Mouse (Mus musculus) liver, embryonic 13.5 days (tissue): Measurements from ENCODE around the gene Gbgt1. TPM values are rescaled to one million over a fixed set of nuclear protein-coding genes. Genes with fewer than 3 reads are reported as not detected.
A peak's percentile ranks its signal among the peaks of the same experiment; 100 is the strongest.

Source experiments
- ATAC-seq: fragments of 200-750 bp; cut with Nextera tagmentation; 2 replicates; pipeline ENCODE4 v1.8.0; 2017; ENCODE audit warnings: low read depth, mild to moderate bottlenecking, moderate number of reproducible peaks, moderate library complexity
- DNase-seq: peaks from one replicate; pipeline ENCODE4 v3.0.0; 2022
- H3K27ac ChIP-seq: fragments of 300-500 bp; sonication (generic); 2 replicates; pipeline ENCODE4 v1.5.1; 2015; ENCODE audit warnings: moderate library complexity, mild to moderate bottlenecking, inconsistent platforms
- H3K27me3 ChIP-seq: fragments of 300-500 bp; sonication (generic); 2 replicates; pipeline ENCODE4 v1.6.1; 2015; ENCODE audit warnings: mild to moderate bottlenecking, inconsistent platforms
- H3K36me3 ChIP-seq: fragments of 300-500 bp; sonication (generic); 2 replicates; pipeline ENCODE4 v1.6.1; 2015; ENCODE audit warnings: mild to moderate bottlenecking, inconsistent platforms
- H3K4me1 ChIP-seq: fragments of 300-500 bp; sonication (generic); replicated peaks from 2 replicates; pipeline ENCODE4 v1.6.1; 2015; ENCODE audit warnings: inconsistent platforms
- H3K4me2 ChIP-seq: fragments of 300-500 bp; sonication (generic); 2 replicates; pipeline ENCODE4 v1.6.1; 2015; ENCODE audit warnings: inconsistent platforms, mild to moderate bottlenecking, moderate library complexity
- H3K4me3 ChIP-seq: fragments of 300-500 bp; sonication (generic); replicated peaks from 2 replicates; pipeline ENCODE4 v1.5.1; 2015; ENCODE audit warnings: mild to moderate bottlenecking, inconsistent platforms
- H3K9ac ChIP-seq: fragments of 300-500 bp; sonication (generic); 2 replicates; pipeline ENCODE4 v1.6.1; 2015; ENCODE audit warnings: mild to moderate bottlenecking, inconsistent platforms
- H3K9me3 ChIP-seq: fragments of 300-500 bp; sonication (generic); replicated peaks from 2 replicates; pipeline ENCODE4 v1.6.1; 2016; ENCODE audit warnings: inconsistent platforms
- WGBS: fragments of 180-500 bp; shearing (Covaris S2); methylation state at CpG from one replicate; pipeline ENCODE4 v1.1.7; 2015; ENCODE audit not compliant: insufficient replicate concordance; 5-methylcytosine and 5-hydroxymethylcytosine counted together
- polyA plus RNA-seq: library from polyadenylated mRNA; unstranded; fragments of >200 nt; fragmentation: Nextera tagmentation; extraction: Ambion mirVana; gene quantifications from 2 replicates; pipeline ENCODE4 v1.2.1, GENCODE M21; 2015

Gbgt1 gene
- polyA plus RNA-seq, 1 experiment from 2014 or later, result 0.36 TPM

DNA sequence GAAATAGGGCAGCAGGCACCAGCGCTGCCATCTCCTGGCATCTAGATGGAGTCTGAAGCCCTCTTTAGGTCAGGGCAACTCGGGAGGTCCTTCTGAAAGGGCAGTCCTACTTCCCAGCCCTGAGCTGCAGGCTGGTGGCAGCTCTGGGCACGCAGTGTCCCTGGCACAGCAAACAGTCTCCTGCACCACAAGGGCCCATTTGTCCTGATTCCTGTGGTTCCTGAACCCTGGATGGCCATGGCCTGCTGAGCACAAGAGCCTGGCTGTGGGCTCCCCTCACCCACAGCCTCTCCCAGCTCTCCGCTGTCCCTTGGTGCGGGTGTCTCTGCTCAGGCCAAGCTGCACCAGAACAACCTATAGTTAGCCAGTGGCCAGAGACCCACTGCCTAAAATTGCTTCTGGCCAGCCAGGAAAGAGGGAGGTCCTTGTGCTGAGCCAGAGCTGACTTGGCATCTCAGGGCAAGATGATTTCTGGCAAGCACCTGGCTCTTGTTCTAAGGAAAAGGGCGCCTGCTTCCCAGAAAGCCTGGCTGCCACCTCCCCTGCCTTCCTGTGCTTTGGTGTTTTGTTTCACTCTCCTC lies 25.0 kb downstream of the Gbgt1 start:
- H3K27ac ChIP-seq, result no peak overlapping the region
- H3K27me3 ChIP-seq, result no peaks in the 10 kb centered on the region
- no peaks in the 10 kb centered on the region for H3K9me3 ChIP-seq
- DNase-seq, result no peak
- 71% methylated on average over 6 of the region's 6 CpGs for WGBS
- ATAC-seq, result no peak
- no peak overlapping the region for H3K9ac ChIP-seq
- no peak overlapping the region for H3K4me2 ChIP-seq
- H3K36me3 ChIP-seq, result no peaks in the 10 kb centered on the region
- peaks cover 29% of the 10 kb centered on the region for H3K4me1 ChIP-seq
- H3K4me3 ChIP-seq, result no peak overlapping the region

DNA sequence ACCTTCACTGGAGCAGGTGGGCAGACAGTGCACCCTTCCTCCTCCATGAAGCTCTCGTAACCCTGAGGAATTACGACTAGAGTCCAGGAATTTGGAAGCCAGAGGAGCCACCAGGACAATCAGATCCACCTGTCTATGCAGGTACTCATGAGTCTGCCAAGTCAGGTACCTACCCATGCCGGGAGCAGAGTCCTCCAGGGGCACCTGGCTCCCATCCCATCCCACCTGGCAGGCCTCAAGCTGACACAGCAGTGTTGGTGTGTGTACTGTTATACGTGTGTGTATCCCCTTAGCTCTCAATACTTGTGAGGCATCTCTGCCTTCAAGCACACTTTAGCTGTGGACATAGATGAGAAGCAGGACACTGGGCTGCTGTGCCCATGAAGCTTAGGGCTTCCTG lies 25.5 kb downstream of the Gbgt1 start:
- DNase-seq, result no peak
- H3K27ac ChIP-seq, result no peak overlapping the region
- no peaks in the 10 kb centered on the region for H3K27me3 ChIP-seq
- no peak overlapping the region for H3K4me2 ChIP-seq
- no peak for ATAC-seq
- no peak overlapping the region for H3K4me3 ChIP-seq
- peaks cover 29% of the 10 kb centered on the region for H3K4me1 ChIP-seq
- 59% methylated on average over 4 of the region's 4 CpGs for WGBS
- H3K9ac ChIP-seq, result no peak overlapping the region
- no peaks in the 10 kb centered on the region for H3K9me3 ChIP-seq
- no peaks in the 10 kb centered on the region for H3K36me3 ChIP-seq

DNA sequence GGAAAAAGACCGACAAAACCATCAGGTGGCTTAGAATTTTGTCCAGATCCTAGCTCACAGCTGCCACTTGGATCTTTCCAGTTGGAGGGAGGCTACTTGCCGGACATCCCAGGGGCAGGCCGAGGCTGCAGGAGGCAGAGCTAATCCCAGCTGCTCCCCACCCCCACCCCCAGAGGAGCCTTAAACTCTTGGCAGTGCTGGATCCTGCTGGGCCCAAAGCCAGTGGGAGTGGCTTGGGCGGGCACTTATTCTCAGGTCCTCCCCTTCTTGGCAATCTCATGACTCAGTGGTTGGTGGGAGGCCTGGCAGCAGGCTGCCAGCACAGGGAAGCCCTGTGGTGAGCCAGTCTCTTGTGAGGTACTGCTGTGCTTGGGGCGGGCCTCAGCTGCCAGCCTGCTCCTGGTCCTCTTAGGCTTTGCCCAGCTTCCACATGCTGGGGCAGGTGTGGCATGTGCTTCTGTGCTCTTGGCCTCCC lies 27.0 kb downstream of the Gbgt1 start:
- WGBS, result 54% methylated on average over 5 of the region's 5 CpGs
- no peak overlapping the region for H3K27ac ChIP-seq
- H3K27me3 ChIP-seq, result no peaks in the 10 kb centered on the region

DNA sequence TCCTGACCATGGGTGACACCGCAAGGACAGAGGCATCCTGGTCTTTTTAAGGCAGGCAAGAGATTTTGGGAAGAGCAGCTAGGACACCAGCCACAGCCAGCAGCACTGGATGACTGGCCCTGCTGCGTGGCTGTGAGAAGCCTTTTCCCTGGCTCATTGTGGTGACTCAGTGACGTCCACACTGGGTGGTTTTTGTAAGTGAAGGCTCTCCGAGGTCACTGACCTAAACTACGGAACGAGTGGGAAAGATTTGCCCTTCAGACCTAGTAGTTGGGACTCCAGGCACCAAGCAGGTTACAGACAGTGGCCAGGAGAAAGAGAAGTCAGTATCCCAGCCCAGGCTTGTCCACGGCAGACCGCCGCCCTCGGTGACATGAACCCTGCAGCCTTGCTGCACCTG lies 27.7 kb downstream of the Gbgt1 start:
- no peak for ATAC-seq
- no peak for DNase-seq
- Histone ChIP-seq H3K4me1 (peaks cover 29% of the 10 kb centered on the region), H3K27me3 (no peaks in the 10 kb centered on the region), H3K36me3 (no peaks in the 10 kb centered on the region), H3K9ac (no peak overlapping the region), H3K4me2 (no peak overlapping the region), H3K9me3 (no peaks in the 10 kb centered on the region), H3K27ac (peak overlapping the region; percentile 34; the same call in 1 of the 2 replicates), H3K4me3 (no peak overlapping the region)
- WGBS, result 76% methylated on average over 10 of the region's 10 CpGs

More for the DNA sequence above, 27.0 kb downstream of the Gbgt1 start:
- DNase-seq, result peak; percentile 47
- Histone ChIP-seq H3K9me3 (no peaks in the 10 kb centered on the region), H3K4me3 (no peak overlapping the region), H3K9ac (no peak overlapping the region), H3K4me2 (no peak overlapping the region), H3K36me3 (no peaks in the 10 kb centered on the region), H3K4me1 (peaks cover 29% of the 10 kb centered on the region)
- peak; percentile 64 for ATAC-seq

DNA sequence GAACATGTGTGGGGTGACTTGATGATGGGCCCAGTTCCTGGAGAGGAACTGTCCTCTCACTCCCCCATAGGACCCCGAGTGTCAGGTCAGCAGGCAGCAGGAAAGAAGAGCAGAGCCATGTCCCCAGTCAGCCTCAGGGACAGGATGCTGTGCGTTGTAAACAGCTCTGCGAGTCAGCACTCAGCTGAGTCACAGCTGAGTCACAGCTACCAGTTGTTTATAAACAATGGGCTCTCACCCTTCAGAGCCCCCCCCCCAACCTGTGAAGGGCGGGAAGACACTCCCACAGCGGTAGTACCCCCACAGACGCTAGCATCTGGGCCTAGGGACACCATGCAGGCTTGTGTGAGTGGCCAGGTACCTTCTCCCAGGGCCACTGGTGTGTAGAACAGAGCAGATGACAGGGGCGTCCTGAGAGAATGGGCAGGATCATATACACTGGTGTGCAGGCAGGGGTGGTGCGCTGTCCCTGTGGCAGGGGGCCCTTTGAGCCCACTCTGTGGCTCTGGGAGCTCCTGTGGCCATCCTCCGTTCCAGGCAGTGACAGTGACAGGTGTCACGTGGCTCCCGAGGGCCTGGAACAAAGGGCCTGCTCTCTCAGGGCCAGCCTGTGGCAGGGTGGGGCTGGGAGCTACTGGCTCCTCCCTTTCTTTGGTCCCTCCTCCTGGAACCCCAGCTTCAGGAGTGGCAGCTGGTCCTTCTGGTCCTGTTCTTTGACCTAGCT lies 28.7 kb downstream of the Gbgt1 start:
- ATAC-seq (peak; percentile 75), DNase-seq (peak; percentile 71)
- no peak overlapping the region for H3K9ac ChIP-seq
- H3K4me1 ChIP-seq, result peaks cover 29% of the 10 kb centered on the region
- H3K9me3 ChIP-seq, result no peaks in the 10 kb centered on the region
- H3K27me3 ChIP-seq, result no peaks in the 10 kb centered on the region
- H3K36me3 ChIP-seq, result no peaks in the 10 kb centered on the region
- 20% methylated on average over 11 of the region's 11 CpGs for WGBS
- peak overlapping the region; percentile 51 for H3K27ac ChIP-seq
- H3K4me3 ChIP-seq, result no peak overlapping the region
- H3K4me2 ChIP-seq, result no peak overlapping the region

DNA sequence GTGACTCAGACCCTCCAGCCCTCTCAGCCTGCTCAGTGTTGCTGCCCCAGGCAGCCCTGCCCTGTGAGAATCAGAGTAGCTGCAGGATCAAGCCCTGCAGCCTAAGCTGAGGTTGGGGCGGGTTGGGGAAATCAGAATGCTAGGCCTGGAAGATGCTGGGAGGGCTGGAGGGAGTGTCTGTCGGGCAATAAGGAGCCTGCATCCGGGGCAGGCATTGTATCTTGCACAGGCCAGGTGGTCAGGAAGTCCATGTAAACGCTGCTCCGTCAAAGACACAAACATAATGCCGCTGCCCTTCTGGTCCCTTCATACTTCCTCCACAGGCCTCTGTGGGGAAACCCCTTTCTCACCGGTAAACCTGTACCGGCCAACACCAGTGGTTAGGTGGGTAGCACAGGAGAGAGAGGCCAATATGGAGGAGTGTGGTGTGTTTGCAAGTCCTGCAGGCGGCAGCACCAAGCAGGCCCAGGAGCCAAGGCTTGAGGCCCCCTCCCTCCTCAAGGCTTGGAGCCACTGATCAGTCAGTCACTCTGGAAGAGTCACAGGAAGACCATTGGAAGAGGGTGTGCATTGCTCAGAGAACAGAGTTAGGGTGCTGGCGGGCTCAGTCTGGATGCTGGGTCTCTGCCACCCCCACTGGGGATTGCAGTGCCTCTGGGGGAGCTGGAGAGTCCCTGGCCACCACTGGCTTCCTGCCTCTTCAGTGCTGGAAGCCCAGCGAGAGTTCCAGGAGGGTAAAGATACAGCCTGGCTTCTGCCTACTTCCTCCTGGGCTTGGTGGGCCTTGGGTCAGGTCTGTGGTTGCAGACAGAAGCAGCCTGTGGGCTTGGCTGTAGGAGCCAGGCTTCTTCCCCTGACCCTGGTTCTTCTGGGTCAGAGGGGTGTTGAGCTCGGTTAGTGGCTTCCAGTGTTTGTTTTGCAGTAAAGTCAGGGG lies 29.5 kb downstream of the Gbgt1 start:
- Histone ChIP-seq H3K4me2 (no peak overlapping the region), H3K27ac (peak overlapping the region; percentile 51; the same call in 1 of the 2 replicates), H3K36me3 (no peaks in the 10 kb centered on the region), H3K4me3 (no peak overlapping the region), H3K4me1 (peaks cover 29% of the 10 kb centered on the region), H3K9me3 (no peaks in the 10 kb centered on the region), H3K9ac (no peak overlapping the region), H3K27me3 (no peaks in the 10 kb centered on the region)
- no peak for ATAC-seq
- DNase-seq, result no peak
- WGBS, result 26% methylated on average over 12 of the region's 12 CpGs

DNA sequence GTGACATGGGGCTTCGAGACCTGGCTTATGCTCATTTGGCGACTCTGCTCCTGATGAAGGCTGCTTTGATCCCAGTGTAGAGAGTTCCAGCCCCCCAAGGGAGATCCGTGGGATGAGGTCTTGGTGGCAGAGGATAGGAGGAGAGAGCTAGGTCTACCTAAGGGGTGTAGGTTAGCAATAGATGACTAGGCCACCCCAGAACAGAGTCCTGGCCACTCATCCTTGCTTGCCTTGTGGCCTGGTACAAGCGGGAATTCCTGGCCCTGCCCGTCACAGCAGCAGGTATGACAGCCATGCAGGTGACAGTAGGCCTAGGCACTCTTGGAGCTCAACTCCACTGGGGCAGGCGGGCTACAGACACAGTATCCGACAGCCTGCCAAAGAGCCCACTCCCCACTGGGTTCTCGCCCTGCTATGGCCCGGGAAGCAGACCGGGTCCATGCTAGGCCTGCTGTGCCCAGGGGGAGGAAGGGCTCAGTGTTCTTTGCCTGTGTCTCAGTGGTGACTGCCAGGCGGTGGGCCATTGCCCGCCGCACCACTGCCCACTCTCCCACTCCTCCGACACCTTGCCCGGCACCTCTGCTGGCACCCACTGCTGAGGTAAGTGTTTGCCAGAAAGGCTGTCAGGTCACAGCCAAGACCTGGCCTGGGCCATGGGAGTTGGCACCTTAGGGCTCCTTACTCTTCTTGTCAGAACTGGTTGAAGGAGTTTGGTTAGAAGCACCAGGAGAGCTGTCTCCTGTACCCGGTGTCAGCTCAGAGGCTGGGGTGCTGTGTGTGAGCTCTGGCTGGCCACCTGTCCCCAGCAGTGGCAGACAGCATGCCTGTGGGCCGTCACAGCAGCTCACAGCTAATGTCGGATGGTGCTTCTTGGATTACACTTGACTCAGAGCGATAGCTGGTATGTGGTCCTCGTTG lies 31.0 kb downstream of the Gbgt1 start:
- Histone ChIP-seq H3K27me3 (no peaks in the 10 kb centered on the region), H3K4me3 (no peak overlapping the region), H3K36me3 (no peaks in the 10 kb centered on the region), H3K4me2 (no peak overlapping the region), H3K9ac (no peak overlapping the region), H3K9me3 (no peaks in the 10 kb centered on the region), H3K4me1 (peaks cover 37% of the 10 kb centered on the region), H3K27ac (no peak overlapping the region)
- ATAC-seq (no peak), DNase-seq (no peak)
- 75% methylated on average over 20 of the region's 20 CpGs for WGBS

DNA sequence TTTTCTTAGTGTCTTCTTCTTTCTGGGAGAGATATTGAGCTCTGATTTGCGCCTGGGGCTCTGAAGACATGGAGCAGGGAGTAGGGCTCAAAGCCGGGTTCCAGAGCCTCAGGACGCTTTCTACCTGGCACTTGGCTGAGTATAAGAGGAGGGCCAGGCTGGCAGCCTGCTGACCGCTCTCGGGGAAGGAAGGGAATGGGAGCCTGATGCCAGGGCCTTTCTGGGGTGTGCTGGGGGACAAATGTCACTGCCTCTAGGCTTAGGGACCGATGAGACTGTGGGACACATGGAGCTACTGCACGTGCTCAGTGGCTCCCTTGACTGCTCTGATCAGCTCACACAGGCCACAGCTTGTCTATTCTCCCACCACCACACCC lies 31.7 kb downstream of the Gbgt1 start:
- no peak for ATAC-seq
- Histone ChIP-seq H3K9me3 (no peaks in the 10 kb centered on the region), H3K36me3 (no peaks in the 10 kb centered on the region), H3K4me2 (no peak overlapping the region), H3K4me1 (peaks cover 41% of the 10 kb centered on the region), H3K27ac (no peak overlapping the region), H3K4me3 (no peak overlapping the region), H3K9ac (no peak overlapping the region), H3K27me3 (peaks cover under 1% of the 10 kb centered on the region; the same call in 1 of the 2 replicates)
- WGBS, result 78% methylated on average over 7 of the region's 7 CpGs
- DNase-seq, result no peak

DNA sequence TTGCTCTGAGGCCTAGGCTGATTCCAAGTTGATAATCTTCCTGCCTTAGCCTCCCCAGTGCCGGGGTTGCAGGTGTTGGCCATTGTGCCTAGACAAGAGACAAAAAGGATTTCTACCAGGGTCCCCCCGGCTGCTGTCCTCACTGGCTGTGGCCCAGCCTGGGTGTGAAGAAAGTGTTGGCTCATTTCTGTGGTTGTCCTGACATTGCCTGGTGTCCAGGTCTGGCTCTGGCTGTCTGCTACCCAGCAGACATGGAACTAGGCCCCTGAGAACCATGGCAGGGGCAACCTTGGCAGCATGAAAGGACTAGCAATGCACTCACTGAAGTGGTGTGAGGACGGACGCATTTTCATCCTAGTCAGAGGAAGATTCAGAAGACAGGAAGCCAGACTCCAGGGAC lies 33.2 kb downstream of the Gbgt1 start:
- no peaks in the 10 kb centered on the region for H3K36me3 ChIP-seq
- WGBS, result 72% methylated on average over 4 of the region's 4 CpGs
- H3K27ac ChIP-seq, result no peak overlapping the region
- H3K4me3 ChIP-seq, result no peak overlapping the region
- H3K27me3 ChIP-seq, result peaks cover 15% of the 10 kb centered on the region
- H3K9ac ChIP-seq, result no peak overlapping the region
- H3K4me1 ChIP-seq, result peaks cover 38% of the 10 kb centered on the region
- no peaks in the 10 kb centered on the region for H3K9me3 ChIP-seq
- no peak for DNase-seq
- H3K4me2 ChIP-seq, result no peak overlapping the region
- ATAC-seq, result no peak

DNA sequence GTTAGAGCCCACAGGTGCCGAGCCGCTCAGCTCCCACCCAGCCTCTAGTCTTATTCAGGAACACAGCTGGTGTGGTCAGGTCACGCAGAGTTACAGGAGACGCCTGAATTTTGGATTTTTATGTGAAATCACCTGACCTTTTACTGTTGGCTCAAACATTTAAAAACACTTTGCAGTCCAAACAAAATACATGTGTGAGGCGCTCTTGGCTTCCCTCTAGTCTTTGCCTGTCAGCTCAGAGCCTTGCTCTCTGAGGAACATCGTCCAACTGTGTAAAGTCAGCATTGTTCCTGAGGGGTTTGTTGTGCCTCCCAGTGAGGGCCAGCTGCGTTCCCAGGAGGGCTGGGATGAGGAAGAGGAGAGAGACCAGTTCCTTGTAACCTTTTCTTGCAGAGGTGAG lies 33.6 kb downstream of the Gbgt1 start:
- DNase-seq, result no peak

More for the DNA sequence above, 33.6 kb downstream of the Gbgt1 start:
- Histone ChIP-seq H3K9me3 (no peaks in the 10 kb centered on the region), H3K4me2 (no peak overlapping the region), H3K27me3 (peaks cover 16% of the 10 kb centered on the region), H3K36me3 (no peaks in the 10 kb centered on the region), H3K27ac (no peak overlapping the region), H3K4me3 (no peak overlapping the region), H3K4me1 (peaks cover 34% of the 10 kb centered on the region), H3K9ac (no peak overlapping the region)
- WGBS, result 64% methylated on average over 7 of the region's 7 CpGs
- no peak for ATAC-seq
